Mouse (Mus musculus) forebrain, postnatal 0 days (tissue): ENCODE data around the gene E030030I06Rik. TPM values are rescaled to one million over a fixed set of nuclear protein-coding genes. Genes with fewer than 3 reads are reported as not detected.
A peak's percentile ranks its signal among the peaks of the same experiment; 100 is the strongest.
"Not testable (repeated sequence)": the region's sequence is repeated elsewhere in the genome, so short reads cannot be mapped to it uniquely, and the experiment has no call there.

ENCODE experiments used
- ATAC-seq: fragments of 200-750 bp; cut with Nextera tagmentation; 2 replicates; pipeline ENCODE4 v1.8.0; 2017; ENCODE audit warnings: mild to moderate bottlenecking, moderate library complexity
- DNase-seq: peaks from one replicate; pipeline ENCODE4 v3.0.0-alpha.2; 2015
- H3K27ac ChIP-seq: fragments of 300-500 bp; sonication (generic); 2 replicates; pipeline ENCODE4 v1.5.1; 2014; ENCODE audit warnings: low read depth, mild to moderate bottlenecking, antibody characterized with exemption, low read length, moderate library complexity, mixed read lengths
- H3K27me3 ChIP-seq: fragments of 300-500 bp; sonication (generic); 2 replicates; pipeline ENCODE4 v1.6.1; 2014; ENCODE audit warnings: mild to moderate bottlenecking, low read length, mixed read lengths; ENCODE audit not compliant: insufficient read depth
- H3K36me3 ChIP-seq: fragments of 300-500 bp; sonication (generic); 2 replicates; pipeline ENCODE4 v1.6.1; 2014; ENCODE audit warnings: mild to moderate bottlenecking, moderate library complexity; ENCODE audit not compliant: insufficient read depth
- H3K4me1 ChIP-seq: fragments of 300-500 bp; sonication (generic); 2 replicates; pipeline ENCODE4 v1.6.1; 2014; ENCODE audit warnings: antibody characterized with exemption; ENCODE audit not compliant: insufficient read depth
- H3K4me2 ChIP-seq: fragments of 300-500 bp; sonication (generic); 2 replicates; pipeline ENCODE4 v1.6.1; 2014; ENCODE audit warnings: low read depth, mild to moderate bottlenecking, moderate library complexity
- H3K4me3 ChIP-seq: fragments of 300-500 bp; sonication (generic); 2 replicates; pipeline ENCODE4 v1.5.1; 2014; ENCODE audit warnings: low read depth, low read length, mixed read lengths
- H3K9ac ChIP-seq: fragments of 300-500 bp; sonication (generic); 2 replicates; pipeline ENCODE4 v1.6.1; 2014; ENCODE audit warnings: mild to moderate bottlenecking
- H3K9me3 ChIP-seq: fragments of 300-500 bp; sonication (generic); 2 replicates; pipeline ENCODE4 v1.6.1; 2016; ENCODE audit warnings: low read length
- CTCF ChIP-seq: sonication (generic); IDR thresholded peaks from 2 replicates; pipeline ENCODE4 v1.5.1; 2016; ENCODE audit warnings: antibody characterized with exemption, control low read depth, low read depth
- WGBS: fragments of 180-500 bp; shearing (Covaris S2); extraction: QIAGEN DNeasy Blood & Tissue Kit; methylation state at CpG from one replicate; pipeline ENCODE4 v1.1.7; 2014; 5-methylcytosine and 5-hydroxymethylcytosine counted together
- polyA plus RNA-seq: library from polyadenylated mRNA; unstranded; fragments of >200 nt; fragmentation: Nextera tagmentation; extraction: Ambion mirVana; gene quantifications from 2 replicates; pipeline ENCODE4 v1.2.1, GENCODE M21; 2015
- total RNA-seq: library from RNA; depleted of rRNA; stranded (reverse); fragments of >200 nt; gene quantifications from 2 replicates; pipeline ENCODE4 v1.2.3, GENCODE M21; 2014; rRNA removed

E030030I06Rik gene
- total RNA-seq (not detected in 2 replicates), polyA plus RNA-seq (1.5 and 1.7 TPM in 2 replicates)

- 0 out of 2 replicates have a peak, but pooled peaks cover 7% of the 10 kb centered on the region for H3K4me1 ChIP-seq
- no peak for TF ChIP-seq CTCF
- H3K27ac ChIP-seq = no peak within 1 kb of the TSS
- ATAC-seq (peak; percentile 23), DNase-seq (peak; percentile 66)
- peak within 1 kb of the TSS; percentile 40 for H3K4me3 ChIP-seq
- WGBS = 1% methylated on average over 37 of the region's 37 CpGs
- peak within 1 kb of the TSS; percentile 68 for H3K4me2 ChIP-seq
- H3K9ac ChIP-seq = peak within 1 kb of the TSS; percentile 28; the same call in 1 of the 2 replicates
- peaks cover 9% of the 10 kb centered on the region for H3K27me3 ChIP-seq
- H3K36me3 ChIP-seq = no peaks in the 10 kb centered on the region
- no peaks in the 10 kb centered on the region for H3K9me3 ChIP-seq
These were observed at the start of gene E030030I06Rik for GRCm38 (mm10) chr10:22149073-22149690. Gene E030030I06Rik (minus strand): TSS chr10:22149270.

GRCm38 (mm10) chr10:22191035-22191434 is 42.0 kb upstream of the E030030I06Rik start:
- not testable (repeated sequence) for DNase-seq, H3K4me1 ChIP-seq, H3K27me3 ChIP-seq, H3K9me3 ChIP-seq, H3K4me2 ChIP-seq, H3K9ac ChIP-seq, H3K36me3 ChIP-seq, H3K27ac ChIP-seq, H3K4me3 ChIP-seq
- WGBS = 1% methylated on average over 9 of the region's 10 CpGs
- 0 out of 2 replicates have a peak, but pooled peaks have one; percentile 46 for ATAC-seq

- H3K4me2 ChIP-seq, H3K27ac ChIP-seq, H3K4me3 ChIP-seq, H3K9me3 ChIP-seq, H3K4me1 ChIP-seq, H3K9ac ChIP-seq, ATAC-seq, DNase-seq, H3K36me3 ChIP-seq, H3K27me3 ChIP-seq: not testable (repeated sequence)
- 89% methylated on average over 2 of the region's 2 CpGs for WGBS
These were observed 27.4 kb upstream of the E030030I06Rik start for GRCm38 (mm10) chr10:22176515-22176914.

DNA sequence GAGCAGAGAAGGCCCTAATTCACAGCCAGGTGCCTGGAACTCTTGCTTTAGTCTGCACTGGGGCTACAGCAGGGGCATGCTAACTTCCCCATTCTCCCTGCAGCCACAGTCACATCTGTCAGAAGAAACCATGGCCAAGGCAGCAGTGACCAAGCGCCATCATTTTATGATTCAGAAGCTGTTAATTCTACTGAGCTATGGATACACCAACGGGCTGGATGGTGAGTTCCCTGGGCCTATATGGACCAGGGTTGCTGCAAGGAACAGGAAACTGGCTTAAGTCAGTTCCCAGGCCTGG is 25.1 kb upstream of the E030030I06Rik start:
- not testable (repeated sequence) for H3K4me1 ChIP-seq, H3K27me3 ChIP-seq, DNase-seq, H3K9ac ChIP-seq, H3K36me3 ChIP-seq, ATAC-seq, H3K4me2 ChIP-seq, H3K9me3 ChIP-seq, H3K4me3 ChIP-seq, H3K27ac ChIP-seq
- 91% methylated on average over 2 of the region's 2 CpGs for WGBS

- not testable (repeated sequence) for H3K36me3 ChIP-seq, H3K27ac ChIP-seq, H3K4me1 ChIP-seq, H3K4me3 ChIP-seq, H3K9me3 ChIP-seq, H3K9ac ChIP-seq, H3K4me2 ChIP-seq, H3K27me3 ChIP-seq, DNase-seq
- WGBS = 20% methylated on average over 9 of the region's 17 CpGs
- peak; percentile 34; the same call in 1 of the 2 replicates for ATAC-seq
These were observed 24.5 kb upstream of the E030030I06Rik start for GRCm38 (mm10) chr10:22173335-22174189.

DNA sequence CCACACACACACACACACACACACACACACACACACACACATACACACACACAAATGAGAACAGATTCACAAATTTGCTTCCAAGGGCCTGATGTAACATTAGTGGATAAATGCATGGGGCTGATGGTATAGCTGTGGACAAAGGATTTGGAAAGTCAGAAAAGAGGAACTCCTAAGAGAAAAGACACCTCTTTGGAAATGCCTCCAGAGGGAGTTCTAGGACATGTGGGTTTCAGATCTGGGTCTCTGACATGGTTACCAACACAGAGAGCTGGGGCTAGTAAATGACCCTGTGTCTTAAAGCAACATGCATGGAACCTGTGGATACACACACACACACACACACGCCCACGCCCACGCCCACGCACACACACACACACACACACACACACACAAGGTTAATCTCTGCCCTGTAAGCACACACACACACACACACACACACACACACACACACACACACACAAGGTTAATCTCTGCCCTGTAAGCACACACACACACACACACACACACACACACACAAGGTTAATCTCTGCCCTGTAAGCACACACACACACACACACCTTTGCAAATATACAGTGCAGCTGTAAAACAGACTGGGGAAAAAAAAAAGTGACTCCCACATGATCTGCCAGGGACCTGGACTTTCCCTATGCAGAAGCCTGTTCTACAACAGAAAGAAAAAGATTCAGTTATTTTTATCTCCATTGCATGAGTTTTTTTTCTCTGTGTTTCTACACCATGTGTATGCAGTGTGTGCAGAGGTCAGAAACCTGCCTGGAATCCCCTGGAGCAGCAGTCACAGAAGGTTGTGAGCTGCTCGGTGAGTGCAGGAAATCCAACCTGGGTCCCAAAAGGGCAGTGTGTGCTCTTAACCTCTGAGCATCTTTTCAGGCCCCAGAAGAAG is 23.6 kb upstream of the E030030I06Rik start:
- not testable (repeated sequence) for ATAC-seq, H3K4me2 ChIP-seq, H3K4me3 ChIP-seq, H3K27ac ChIP-seq, H3K36me3 ChIP-seq, H3K27me3 ChIP-seq, H3K9me3 ChIP-seq, H3K4me1 ChIP-seq, DNase-seq, H3K9ac ChIP-seq
- 70% methylated on average over 4 of the region's 5 CpGs for WGBS

- not testable (repeated sequence) for DNase-seq
These were observed 20.0 kb upstream of the E030030I06Rik start for GRCm38 (mm10) chr10:22169116-22169515.

GRCm38 (mm10) chr10:22167061-22167460 is 18.0 kb upstream of the E030030I06Rik start:
- H3K4me2 ChIP-seq, H3K4me3 ChIP-seq, ATAC-seq, H3K9me3 ChIP-seq, H3K27ac ChIP-seq, H3K9ac ChIP-seq, H3K4me1 ChIP-seq, H3K36me3 ChIP-seq, DNase-seq, H3K27me3 ChIP-seq: not testable (repeated sequence)
- WGBS = 72% methylated on average over 1 of the region's 1 CpGs

More at GRCm38 (mm10) chr10:22169116-22169515, 20.0 kb upstream of the E030030I06Rik start:
- H3K4me3 ChIP-seq, H3K27me3 ChIP-seq, H3K9me3 ChIP-seq, ATAC-seq, H3K4me1 ChIP-seq, H3K9ac ChIP-seq, H3K27ac ChIP-seq, H3K36me3 ChIP-seq, H3K4me2 ChIP-seq: not testable (repeated sequence)

DNA sequence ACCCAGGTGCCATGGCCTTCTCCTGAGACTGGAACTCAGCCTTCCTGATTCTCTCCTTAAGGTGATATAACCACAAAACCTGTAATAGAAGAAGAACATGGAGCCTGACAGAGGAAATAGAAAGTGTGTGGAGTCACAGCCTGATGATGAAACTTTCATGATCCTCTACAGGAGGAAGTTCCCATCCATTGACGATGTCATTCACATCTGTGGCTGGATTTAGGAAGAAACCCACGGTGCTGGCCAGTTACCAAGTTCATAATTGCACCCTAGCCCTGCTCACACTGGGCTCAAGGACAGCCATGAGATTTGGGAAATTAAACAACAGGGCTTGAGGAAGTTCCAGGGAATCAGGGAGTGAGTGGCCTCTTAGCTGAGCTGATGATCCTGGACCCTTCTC is 17.0 kb upstream of the E030030I06Rik start:
- not testable (repeated sequence) for H3K4me1 ChIP-seq, H3K4me2 ChIP-seq, H3K27me3 ChIP-seq, DNase-seq, ATAC-seq, H3K4me3 ChIP-seq, H3K9me3 ChIP-seq, H3K9ac ChIP-seq, H3K27ac ChIP-seq, H3K36me3 ChIP-seq
- WGBS = 58% methylated on average over 2 of the region's 2 CpGs
